Mouse (Mus musculus): ENCODE data around the gene Copa.

GRCm38 (mm10) chr1:172127487-172127886, 45.2 kb downstream of the Copa start:
- no peak for TF ChIP-seq CTCF (IDR thresholded peaks at IDR 0.05; ENCODE audit: borderline replicate concordance, control insufficient read depth, extremely low read depth, insufficient read depth, low read length, poor library complexity)
- no peak for TF ChIP-seq POLR2A (IDR thresholded peaks at IDR 0.05; ENCODE audit: control insufficient read depth, extremely low read depth, insufficient read depth, low read length, poor library complexity)
